Mouse (Mus musculus) midbrain, postnatal 0 days (tissue): ENCODE data around the gene Fam92a. TPM values are rescaled to one million over a fixed set of nuclear protein-coding genes. Genes with fewer than 3 reads are reported as not detected.
"Not testable (repeated sequence)": the region's sequence is repeated elsewhere in the genome, so short reads cannot be mapped to it uniquely, and the experiment has no call there.

Experiments used
- ATAC-seq: fragments of 200-750 bp; cut with Nextera tagmentation; 2 replicates; pipeline ENCODE4 v1.8.0; 2017; ENCODE audit warnings: moderate number of reproducible peaks, mild to moderate bottlenecking, moderate TSS enrichment, moderate library complexity; ENCODE audit not compliant: low FRiP score
- DNase-seq: peaks from one replicate; pipeline ENCODE4 v3.0.0-alpha.2; 2015; ENCODE audit warnings: low spot score
- H3K27ac ChIP-seq: fragments of 300-500 bp; sonication (generic); 2 replicates; pipeline ENCODE4 v1.5.1; 2014; ENCODE audit warnings: low read depth, mild to moderate bottlenecking, low read length, mixed read lengths
- H3K27me3 ChIP-seq: fragments of 300-500 bp; sonication (generic); 2 replicates; pipeline ENCODE4 v1.6.1; 2014; ENCODE audit warnings: low read length, control low read depth, mixed read lengths; ENCODE audit not compliant: insufficient read depth
- H3K36me3 ChIP-seq: fragments of 300-500 bp; sonication (generic); 2 replicates; pipeline ENCODE4 v1.6.1; 2014; ENCODE audit warnings: low read length, control low read depth, mixed read lengths; ENCODE audit not compliant: insufficient read depth
- H3K4me1 ChIP-seq: fragments of 300-500 bp; sonication (generic); 2 replicates; pipeline ENCODE4 v1.6.1; 2014; ENCODE audit warnings: mild to moderate bottlenecking, control low read depth, antibody characterized with exemption, low read length, mixed read lengths; ENCODE audit not compliant: insufficient read depth
- H3K4me2 ChIP-seq: fragments of 300-500 bp; sonication (generic); 2 replicates; pipeline ENCODE4 v1.6.1; 2014; ENCODE audit warnings: low read depth, mild to moderate bottlenecking, low read length, mixed read lengths; ENCODE audit not compliant: poor library complexity, severe bottlenecking
- H3K4me3 ChIP-seq: fragments of 300-500 bp; sonication (generic); 2 replicates; pipeline ENCODE4 v1.5.1; 2014; ENCODE audit warnings: low read depth, mild to moderate bottlenecking, low read length, moderate library complexity
- H3K9ac ChIP-seq: fragments of 300-500 bp; sonication (generic); replicated peaks from 2 replicates; pipeline ENCODE4 v1.6.1; 2014; ENCODE audit warnings: mild to moderate bottlenecking, low read length, moderate library complexity, mixed read lengths; ENCODE audit not compliant: poor library complexity, severe bottlenecking
- H3K9me3 ChIP-seq: fragments of 300-500 bp; sonication (generic); 2 replicates; pipeline ENCODE4 v1.6.1; 2016; ENCODE audit warnings: low read length, control low read depth
- CTCF ChIP-seq: IDR thresholded peaks from 2 replicates; pipeline ENCODE4 v1.5.1; 2016; ENCODE audit warnings: antibody characterized with exemption, mild to moderate bottlenecking
- WGBS: fragments of 180-500 bp; shearing (Covaris S2); extraction: QIAGEN DNeasy Blood & Tissue Kit; methylation state at CpG from one replicate; pipeline ENCODE4 v1.1.7; 2014; 5-methylcytosine and 5-hydroxymethylcytosine counted together
- polyA plus RNA-seq: library from polyadenylated mRNA; unstranded; fragments of >200 nt; fragmentation: Nextera tagmentation; extraction: Ambion mirVana; gene quantifications from 2 replicates; pipeline ENCODE4 v1.2.1, GENCODE M21; 2015
- total RNA-seq: library from RNA; depleted of rRNA; stranded (reverse); fragments of >200 nt; gene quantifications from 2 replicates; pipeline ENCODE4 v1.2.3, GENCODE M21; 2014; rRNA removed

Fam92a gene
- total and polyA plus RNA-seq, 2 experiments from 2014 or later: 79.8 to 143 TPM

DNA sequence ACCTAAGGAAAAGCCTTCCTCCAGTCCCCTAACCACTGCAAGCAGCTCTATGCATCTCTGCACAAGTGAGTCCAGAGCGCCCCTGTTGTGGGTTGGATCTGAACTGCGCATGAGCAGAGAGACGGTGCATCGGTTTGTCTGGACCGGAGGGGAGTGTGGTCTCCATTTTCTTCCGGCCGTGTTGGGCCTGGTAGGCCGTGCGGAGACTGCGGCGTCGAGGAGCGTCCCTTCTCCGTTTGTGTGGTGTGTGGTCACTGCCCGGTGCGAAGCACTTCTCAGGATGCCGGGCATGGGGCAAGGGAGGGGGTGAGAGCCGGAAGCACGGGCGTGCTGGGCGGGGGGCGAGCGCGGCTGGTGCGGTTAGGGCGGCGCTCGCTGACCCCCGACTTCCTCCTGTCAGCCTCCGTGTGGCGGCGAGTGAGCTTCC, 31.7 kb downstream of the Fam92a start, which contains the start of gene Rbm12b1:
Gene Rbm12b1 (plus strand): TSS at position 124 of the 427 bp plus-strand sequence.
- H3K36me3 ChIP-seq, H3K9me3 ChIP-seq, H3K4me1 ChIP-seq, H3K27me3 ChIP-seq: not testable (repeated sequence)
- H3K27ac ChIP-seq: peak within 1 kb of the TSS; percentile 65
- H3K9ac ChIP-seq: peak within 1 kb of the TSS; percentile 42; the same call in 1 of the 2 replicates
- TF ChIP-seq CTCF: peak; percentile 23; the same call in 1 of the 2 replicates
- H3K4me2 ChIP-seq: peak within 1 kb of the TSS; percentile 42
- H3K4me3 ChIP-seq: peak within 1 kb of the TSS; percentile 36
- WGBS: under 1% methylated on average over 17 of the region's 32 CpGs
- ATAC-seq (peak; percentile 99), DNase-seq (peak; percentile 94)

Other genes starting within 250 kb of the Fam92a start
- gene Gm10604, start 190.8 kb downstream of the Fam92a start, total RNA-seq: not detected in 2 replicates
- gene Gm10604, start 190.8 kb downstream of the Fam92a start, polyA plus RNA-seq: 0.11 and 0.30 TPM in 2 replicates
- 16.1 and 19.2 TPM in 2 replicates for gene Rbm12b2, start 82.6 kb downstream of the Fam92a start, total RNA-seq
- 7.6 and 10.3 TPM in 2 replicates for gene Rbm12b2, start 82.6 kb downstream of the Fam92a start, polyA plus RNA-seq
- gene Rbm12b1, start 31.8 kb downstream of the Fam92a start, total RNA-seq: 9.9 and 24.3 TPM in 2 replicates
- gene Rbm12b1, start 31.8 kb downstream of the Fam92a start, polyA plus RNA-seq: 3.4 and 5.3 TPM in 2 replicates